Mouse (Mus musculus): ENCODE data around the gene Auts2. TPM values are rescaled to one million over a fixed set of nuclear protein-coding genes. Genes with fewer than 3 reads are reported as not detected.

Auts2 gene
- total RNA-seq, 1 experiment from 2014 or later = 1.9 TPM

- ATAC-seq (replicated peaks in 1 of 2; ENCODE audit: insufficient read depth in 1 of 2, low FRiP score in 2 of 2, low TSS enrichment in 1 of 2, low read depth in 1 of 2, poor library complexity in 2 of 2, severe bottlenecking in 2 of 2) = no peak
These were observed 70.2 kb downstream of the Auts2 start for GRCm38 (mm10) chr5:132472905-132473321.

DNA sequence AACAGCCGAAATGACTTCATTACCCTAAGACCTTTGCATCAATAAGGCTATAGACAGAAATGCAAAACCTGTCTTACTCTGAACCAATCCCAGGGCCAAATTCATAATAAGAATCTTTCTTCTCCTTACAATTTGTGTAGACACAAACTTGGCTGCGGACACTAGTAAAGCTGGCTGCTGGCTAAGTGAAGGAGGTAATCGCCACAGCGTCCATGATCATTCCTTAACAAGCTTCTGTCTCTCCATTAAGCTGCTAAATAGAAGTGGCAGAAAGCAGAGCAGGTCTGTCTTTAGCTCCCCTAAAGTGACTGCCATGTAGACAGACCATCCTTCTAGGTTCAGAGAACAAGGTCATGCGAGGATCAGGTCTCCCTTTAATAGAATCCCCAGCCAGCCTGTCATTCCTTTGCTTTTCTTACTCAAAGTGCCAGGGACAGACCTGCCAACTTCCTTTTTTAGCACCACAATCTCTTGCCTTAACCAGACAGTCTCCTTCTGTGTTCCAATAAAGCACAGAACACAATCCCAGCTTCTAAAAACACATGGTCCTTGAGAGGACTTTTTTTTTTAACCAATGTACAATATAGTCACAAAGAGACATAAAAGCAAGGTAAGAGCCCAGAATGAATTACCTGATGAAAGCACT, 70.8 kb downstream of the Auts2 start:
- ATAC-seq (replicated peaks in 1 of 2; ENCODE audit: insufficient read depth in 1 of 2, low FRiP score in 2 of 2, low TSS enrichment in 1 of 2, low read depth in 1 of 2, poor library complexity in 2 of 2, severe bottlenecking in 2 of 2) = no peak

GRCm38 (mm10) chr5:132467364-132467743, 75.8 kb downstream of the Auts2 start:
- ATAC-seq (replicated peaks in 1 of 2; ENCODE audit: insufficient read depth in 1 of 2, low FRiP score in 2 of 2, low TSS enrichment in 1 of 2, low read depth in 1 of 2, poor library complexity in 2 of 2, severe bottlenecking in 2 of 2) = no peak

DNA sequence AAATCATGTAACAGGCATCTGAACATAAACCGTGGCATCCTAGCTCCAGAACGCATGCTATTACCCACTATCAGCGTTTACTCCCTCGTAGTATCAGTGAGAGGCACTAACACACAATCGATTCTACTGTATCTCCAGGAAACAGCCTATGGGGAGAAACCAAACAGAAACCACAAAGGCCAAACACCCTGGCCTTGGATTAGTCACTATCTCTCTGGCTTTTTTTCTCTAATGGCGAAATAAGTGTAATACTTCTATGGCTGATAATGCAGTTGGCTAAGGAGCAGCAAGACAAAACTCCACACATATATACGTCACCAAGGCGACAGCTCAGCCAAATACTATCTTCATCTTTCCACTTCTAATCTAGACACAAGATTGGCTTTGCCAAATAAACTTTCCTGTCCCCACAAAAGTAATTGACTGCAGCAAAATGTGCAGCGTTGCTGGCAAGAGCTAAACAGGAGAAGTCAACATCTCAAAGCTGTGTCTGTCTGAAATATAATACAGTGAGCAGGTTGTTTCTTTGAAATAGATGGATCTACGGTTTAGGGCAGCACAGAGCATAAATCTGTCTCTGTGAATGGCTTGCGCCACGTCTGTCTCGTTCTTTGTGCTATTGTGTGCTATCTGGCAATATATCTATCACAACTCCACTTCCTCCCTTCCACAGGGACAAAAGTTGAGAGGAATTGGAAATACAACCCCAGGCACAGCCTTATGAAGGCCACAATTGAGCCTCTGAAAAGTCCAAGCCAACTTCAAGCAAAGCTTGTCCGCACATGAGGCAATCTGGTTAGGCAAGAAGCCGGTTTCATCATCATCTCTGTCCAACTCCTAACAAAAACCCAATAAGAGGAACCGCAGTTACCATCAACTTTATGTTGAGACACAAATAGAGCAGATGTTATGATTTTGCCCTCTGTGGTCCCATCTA, 76.4 kb downstream of the Auts2 start:
- peak; percentile 55 to 57; a peak in 1 of 4 replicates for ATAC-seq (replicated peaks in 1 of 2; ENCODE audit: insufficient read depth in 1 of 2, low FRiP score in 2 of 2, low TSS enrichment in 1 of 2, low read depth in 1 of 2, poor library complexity in 2 of 2, severe bottlenecking in 2 of 2)

GRCm38 (mm10) chr5:132462560-132462959, 80.6 kb downstream of the Auts2 start:
- no peak for ATAC-seq (replicated peaks in 1 of 2; ENCODE audit: insufficient read depth in 1 of 2, low FRiP score in 2 of 2, low TSS enrichment in 1 of 2, low read depth in 1 of 2, poor library complexity in 2 of 2, severe bottlenecking in 2 of 2)

- no peak for ATAC-seq (replicated peaks in 1 of 2; ENCODE audit: insufficient read depth in 1 of 2, low FRiP score in 2 of 2, low TSS enrichment in 1 of 2, low read depth in 1 of 2, poor library complexity in 2 of 2, severe bottlenecking in 2 of 2)
These were observed 84.6 kb downstream of the Auts2 start for GRCm38 (mm10) chr5:132458498-132458897.

DNA sequence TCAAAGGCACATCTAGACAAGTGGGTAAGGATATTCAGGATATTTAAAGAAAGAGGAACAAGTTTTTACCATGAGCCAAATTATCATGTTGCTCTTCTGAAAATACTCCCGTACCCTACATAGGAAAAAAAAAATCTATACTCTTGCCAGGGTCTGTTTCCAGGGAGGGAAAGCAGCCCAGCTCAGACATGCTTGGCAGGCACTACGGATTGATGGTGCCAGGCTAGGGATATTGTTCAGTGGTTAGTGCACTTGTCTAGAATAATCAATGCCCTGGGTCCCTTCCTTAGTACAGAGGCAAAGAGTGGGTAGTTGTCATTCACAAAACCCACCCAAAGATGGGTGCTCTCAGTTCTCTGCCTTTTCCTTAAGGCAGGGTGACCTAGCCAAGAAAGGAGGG, 90.8 kb downstream of the Auts2 start:
- no peak for ATAC-seq (replicated peaks in 1 of 2; ENCODE audit: insufficient read depth in 1 of 2, low FRiP score in 2 of 2, low TSS enrichment in 1 of 2, low read depth in 1 of 2, poor library complexity in 2 of 2, severe bottlenecking in 2 of 2)

DNA sequence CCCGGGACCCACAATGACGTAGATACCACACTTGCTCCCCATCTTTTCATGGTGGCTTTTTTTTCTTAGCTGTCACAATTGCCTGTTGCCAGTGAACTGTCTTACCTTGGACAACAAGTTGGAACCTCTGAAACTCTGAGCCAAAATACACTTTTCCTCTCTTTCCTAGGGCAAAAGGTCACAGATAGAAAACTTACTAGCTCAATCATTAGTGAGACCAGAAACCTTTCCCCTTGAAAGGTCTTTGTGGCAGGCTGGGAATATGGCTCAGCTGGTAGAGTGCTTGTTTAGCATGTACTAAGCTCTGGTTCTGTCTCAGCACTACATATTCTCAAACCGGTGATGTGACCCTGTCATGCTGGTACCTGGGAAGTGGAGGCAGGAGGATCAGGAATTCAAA, 93.1 kb downstream of the Auts2 start:
- no peak for ATAC-seq (replicated peaks in 1 of 2; ENCODE audit: insufficient read depth in 1 of 2, low FRiP score in 2 of 2, low TSS enrichment in 1 of 2, low read depth in 1 of 2, poor library complexity in 2 of 2, severe bottlenecking in 2 of 2)

- ATAC-seq (replicated peaks in 1 of 2; ENCODE audit: insufficient read depth in 1 of 2, low FRiP score in 2 of 2, low TSS enrichment in 1 of 2, low read depth in 1 of 2, poor library complexity in 2 of 2, severe bottlenecking in 2 of 2) = no peak
These were observed 94.6 kb downstream of the Auts2 start for GRCm38 (mm10) chr5:132448401-132449066.

DNA sequence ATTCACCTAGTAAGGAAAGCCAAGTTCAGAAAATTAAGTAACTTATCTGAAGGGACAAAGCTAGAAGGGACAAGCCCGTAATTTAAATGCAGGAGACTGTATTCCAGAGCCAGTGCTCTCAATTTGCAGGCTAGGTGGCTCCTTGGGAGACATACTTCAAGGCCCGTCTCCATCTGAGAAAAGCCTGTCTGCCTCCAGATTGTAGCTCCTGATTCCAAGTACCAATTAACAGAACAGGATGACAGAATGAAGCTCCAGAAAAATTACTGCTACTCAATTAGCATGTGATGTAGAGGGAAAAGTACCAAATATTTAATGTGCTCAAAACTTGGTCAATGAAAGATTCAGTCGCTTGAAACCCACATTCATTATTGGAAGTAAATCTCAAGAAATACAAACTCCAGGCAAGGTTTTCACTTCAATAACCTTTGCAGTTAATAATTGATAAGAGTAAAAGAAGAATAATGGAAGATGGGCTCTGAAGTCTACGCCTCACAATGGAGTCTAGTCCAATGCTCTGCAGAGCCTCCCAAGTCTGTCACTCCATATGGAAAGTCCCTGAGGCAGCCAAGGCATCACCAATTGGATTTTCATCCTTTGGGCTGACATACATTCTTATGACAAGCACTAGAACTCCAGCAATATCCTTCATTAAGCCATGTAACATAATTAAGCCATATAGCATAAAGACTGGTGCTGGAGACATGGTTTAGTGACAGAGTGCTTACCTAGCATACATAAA, 97.8 kb downstream of the Auts2 start:
- ATAC-seq (replicated peaks in 1 of 2; ENCODE audit: insufficient read depth in 1 of 2, low FRiP score in 2 of 2, low TSS enrichment in 1 of 2, low read depth in 1 of 2, poor library complexity in 2 of 2, severe bottlenecking in 2 of 2) = no peak

DNA sequence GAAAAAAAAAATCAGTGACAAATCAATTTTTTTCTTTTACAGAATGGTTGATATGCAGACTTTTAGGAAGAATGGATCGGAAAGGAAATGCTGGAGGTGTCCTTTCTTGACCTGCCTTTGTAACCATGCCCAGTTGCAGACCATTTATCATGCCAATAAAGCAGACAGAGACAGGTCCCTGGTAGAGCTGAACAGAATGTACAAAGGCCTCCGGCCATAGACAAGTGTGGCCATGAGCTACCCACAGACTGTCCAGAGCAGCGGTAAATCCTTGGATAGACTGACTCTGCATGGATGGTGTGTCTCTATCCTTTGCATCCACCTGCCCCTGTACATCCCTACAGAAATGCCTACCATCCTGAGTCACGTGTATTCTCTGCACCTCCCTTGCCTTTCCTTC, 100.2 kb downstream of the Auts2 start:
- no peak for ATAC-seq (replicated peaks in 1 of 2; ENCODE audit: insufficient read depth in 1 of 2, low FRiP score in 2 of 2, low TSS enrichment in 1 of 2, low read depth in 1 of 2, poor library complexity in 2 of 2, severe bottlenecking in 2 of 2)

DNA sequence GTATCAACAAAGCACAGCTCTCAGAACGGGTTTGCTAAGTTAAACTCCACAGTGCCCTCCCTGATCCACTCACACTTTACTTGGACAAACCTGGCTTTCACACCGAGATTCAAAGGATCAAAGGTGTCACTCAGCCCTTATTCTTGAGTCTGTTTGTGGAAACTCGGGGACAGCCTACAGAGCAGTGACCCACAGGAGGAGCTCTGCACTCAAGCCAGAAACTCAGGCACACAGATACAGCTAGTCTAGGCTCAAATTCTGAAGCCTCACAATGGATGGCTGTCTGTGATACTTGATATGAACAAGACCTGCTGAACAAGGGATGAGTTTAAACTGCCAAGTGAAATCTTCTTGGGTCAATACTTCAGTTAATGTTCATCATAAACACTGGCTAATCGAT, 104.7 kb downstream of the Auts2 start:
- ATAC-seq (replicated peaks in 1 of 2; ENCODE audit: insufficient read depth in 1 of 2, low FRiP score in 2 of 2, low TSS enrichment in 1 of 2, low read depth in 1 of 2, poor library complexity in 2 of 2, severe bottlenecking in 2 of 2) = no peak

DNA sequence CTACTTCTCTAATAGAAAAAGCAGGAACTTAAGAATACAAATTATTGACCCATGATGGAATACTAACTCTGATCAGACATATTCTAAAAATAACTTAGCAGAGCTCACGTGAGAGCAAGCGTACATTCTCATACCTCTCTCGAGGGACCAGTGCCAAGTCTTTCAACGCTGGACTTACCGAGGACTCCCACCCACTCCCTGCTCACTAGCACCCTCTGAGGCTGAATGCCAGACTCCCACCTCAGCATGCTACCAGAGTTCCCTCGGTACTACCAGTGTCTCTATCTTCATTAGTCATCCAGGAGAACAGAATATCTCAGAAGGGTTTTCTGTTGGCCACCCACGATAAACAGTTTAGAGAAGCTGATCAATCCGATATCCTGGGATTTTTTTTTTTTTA, 105.2 kb downstream of the Auts2 start:
- ATAC-seq (replicated peaks in 1 of 2; ENCODE audit: insufficient read depth in 1 of 2, low FRiP score in 2 of 2, low TSS enrichment in 1 of 2, low read depth in 1 of 2, poor library complexity in 2 of 2, severe bottlenecking in 2 of 2) = no peak

DNA sequence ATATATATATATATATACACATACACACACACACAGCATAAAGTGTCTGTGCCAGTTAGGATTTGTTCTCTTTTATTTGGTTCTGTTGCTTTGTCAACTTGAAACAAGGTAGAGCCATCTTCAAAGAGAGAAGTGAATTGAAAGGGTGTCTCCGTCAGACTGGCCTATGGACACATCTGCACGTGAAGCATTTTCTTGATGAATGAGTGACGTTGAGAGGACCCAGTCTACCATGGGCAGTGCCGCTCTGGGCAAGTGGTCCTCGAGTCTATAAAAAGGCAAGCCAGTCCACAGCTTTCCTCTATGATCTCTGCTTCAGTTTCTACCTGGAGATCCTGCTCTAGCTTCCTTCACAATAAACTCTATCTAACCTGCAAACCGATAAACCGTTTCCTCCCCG, 105.7 kb downstream of the Auts2 start:
- no peak for ATAC-seq (replicated peaks in 1 of 2; ENCODE audit: insufficient read depth in 1 of 2, low FRiP score in 2 of 2, low TSS enrichment in 1 of 2, low read depth in 1 of 2, poor library complexity in 2 of 2, severe bottlenecking in 2 of 2)

DNA sequence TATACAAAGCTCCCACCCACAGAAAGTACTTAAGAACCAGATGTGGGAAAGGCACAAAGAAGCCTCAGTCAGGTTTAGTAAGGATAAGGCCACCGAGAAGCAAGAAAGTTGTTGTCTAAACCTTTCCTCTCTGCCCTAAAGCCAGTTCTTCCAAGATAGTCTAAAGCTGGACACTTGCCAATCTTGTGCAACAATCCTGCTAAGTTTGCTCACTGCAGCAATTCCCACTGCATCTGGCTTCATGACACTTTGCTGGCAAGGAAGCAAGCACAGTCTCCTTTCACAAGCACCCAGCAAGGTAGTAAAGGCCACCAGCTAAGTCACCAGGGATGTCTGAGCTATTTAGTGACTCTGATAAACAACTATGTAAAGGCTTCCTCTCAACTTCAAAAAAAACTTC, 106.2 kb downstream of the Auts2 start:
- ATAC-seq (replicated peaks in 1 of 2; ENCODE audit: insufficient read depth in 1 of 2, low FRiP score in 2 of 2, low TSS enrichment in 1 of 2, low read depth in 1 of 2, poor library complexity in 2 of 2, severe bottlenecking in 2 of 2) = no peak

GRCm38 (mm10) chr5:132436473-132436872, 106.7 kb downstream of the Auts2 start:
- ATAC-seq (replicated peaks in 1 of 2; ENCODE audit: insufficient read depth in 1 of 2, low FRiP score in 2 of 2, low TSS enrichment in 1 of 2, low read depth in 1 of 2, poor library complexity in 2 of 2, severe bottlenecking in 2 of 2) = no peak

DNA sequence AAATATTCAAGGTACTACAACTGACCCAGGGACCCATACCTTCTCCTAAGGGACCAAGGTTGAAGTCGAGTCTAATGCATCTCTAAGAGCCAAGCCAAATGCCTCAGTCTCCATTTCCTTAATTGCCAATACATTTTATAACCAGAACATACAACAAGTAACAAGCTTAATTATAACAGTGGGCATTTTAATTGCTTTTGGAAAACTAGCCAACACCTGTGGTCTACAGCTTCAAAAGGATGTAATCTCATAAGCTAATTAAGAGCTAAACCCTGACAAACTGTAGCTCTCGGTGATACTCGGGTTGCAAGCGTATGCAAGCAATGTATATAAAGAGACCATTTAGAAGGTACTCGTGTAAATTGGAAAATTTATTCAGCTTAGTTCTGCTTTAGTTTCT, 107.7 kb downstream of the Auts2 start:
- no peak for ATAC-seq (replicated peaks in 1 of 2; ENCODE audit: insufficient read depth in 1 of 2, low FRiP score in 2 of 2, low TSS enrichment in 1 of 2, low read depth in 1 of 2, poor library complexity in 2 of 2, severe bottlenecking in 2 of 2)

Data from hematopoietic stem cell, adult 5-6 weeks (primary cell).